Mouse (Mus musculus) MEL (cell line): ENCODE data around the gene 9130008F23Rik. TPM values are rescaled to one million over a fixed set of nuclear protein-coding genes. Genes with fewer than 3 reads are reported as not detected.
A peak's percentile ranks its signal among the peaks of the same experiment; 100 is the strongest.

Source experiments
- DNase-seq: peaks from one replicate; pipeline ENCODE4 v3.0.0; 2011; ENCODE audit warnings: low read depth, low spot score
- H3K27ac ChIP-seq: 2 replicates; pipeline ENCODE4 v1.5.1; 2012; ENCODE audit warnings: low read depth, mild to moderate bottlenecking, control low read depth, low read length, moderate library complexity; ENCODE audit not compliant: control insufficient read depth
- H3K27me3 ChIP-seq, 2 experiments: fragments of 150-350 bp in 1 of 2; sonication (generic) in 1 of 2; 2 replicates each; pipeline ENCODE4 v1.6.1; 2012; ENCODE audit warnings: low read length in 2 of 2, mild to moderate bottlenecking in 2 of 2, improper control_type of control experiment in 1 of 2, moderate library complexity in 1 of 2; ENCODE audit not compliant: insufficient read depth in 2 of 2, control insufficient read depth in 1 of 2
- H3K36me3 ChIP-seq, 2 experiments: 2 replicates each; pipeline ENCODE4 v1.6.1; 2012 to 2014; ENCODE audit warnings: low read length in 2 of 2, improper control_type of control experiment in 1 of 2, inconsistent platforms in 1 of 2, mild to moderate bottlenecking in 1 of 2; ENCODE audit not compliant: insufficient read depth in 2 of 2, control insufficient read depth in 1 of 2
- H3K4me1 ChIP-seq, 2 experiments: fragments of 150-350 bp in 1 of 2; sonication (generic) in 1 of 2; 2 replicates each; pipeline ENCODE4 v1.6.1; 2012; ENCODE audit warnings: low read length in 2 of 2, improper control_type of control experiment in 1 of 2, mild to moderate bottlenecking in 1 of 2; ENCODE audit not compliant: insufficient read depth in 2 of 2, control insufficient read depth in 1 of 2
- H3K4me3 ChIP-seq, 2 experiments: fragments of 150-350 bp in 1 of 2; sonication (generic) in 1 of 2; 2 replicates each; pipeline ENCODE4 v1.5.1; 2012; ENCODE audit warnings: low read depth in 2 of 2, low read length in 2 of 2, mild to moderate bottlenecking in 2 of 2, moderate library complexity in 2 of 2, control low read depth in 1 of 2, improper control_type of control experiment in 1 of 2; ENCODE audit not compliant: control insufficient read depth in 1 of 2, insufficient read depth in 1 of 2
- H3K79me2 ChIP-seq: 2 replicates; pipeline ENCODE4 v1.6.1; 2012; ENCODE audit warnings: mild to moderate bottlenecking, low read length, moderate library complexity; ENCODE audit not compliant: control insufficient read depth, poor library complexity, insufficient read depth
- H3K9ac ChIP-seq: 2 replicates; pipeline ENCODE4 v1.6.1; 2012; ENCODE audit warnings: low read depth, mild to moderate bottlenecking, control low read depth, low read length, moderate library complexity; ENCODE audit not compliant: control insufficient read depth, poor library complexity, severe bottlenecking
- H3K9me3 ChIP-seq: fragments of 150-350 bp; sonication (generic); replicated peaks from 2 replicates; pipeline ENCODE4 v1.6.1; 2012; ENCODE audit warnings: mild to moderate bottlenecking, low read length, improper control_type of control experiment, moderate library complexity; ENCODE audit not compliant: insufficient read depth
- CHD1 ChIP-seq: IDR thresholded peaks from 2 replicates; pipeline ENCODE4 v1.6.1; 2012; ENCODE audit warnings: low read depth, mild to moderate bottlenecking, inconsistent platforms, low read length, improper control_type of control experiment
- CHD2 ChIP-seq: IDR thresholded peaks from 2 replicates; pipeline ENCODE4 v1.6.1; 2011; ENCODE audit warnings: low read length, improper control_type of control experiment
- CTCF ChIP-seq, 3 experiments: IDR thresholded peaks in 2 of 3; conservative IDR thresholded peaks in 1 of 3; 2 replicates each; pipeline ENCODE4 v1.5.1; 2011 to 2012; ENCODE audit warnings: low read length in 3 of 3, low read depth in 2 of 3, mild to moderate bottlenecking in 2 of 3, improper control_type of control experiment in 1 of 3, inconsistent platforms in 1 of 3, mixed read lengths in 1 of 3, moderate library complexity in 1 of 3; ENCODE audit not compliant: control insufficient read depth in 1 of 3, insufficient read depth in 1 of 3, poor library complexity in 1 of 3, severe bottlenecking in 1 of 3
- ELF1 ChIP-seq: IDR thresholded peaks from 2 replicates; pipeline ENCODE4 v1.6.1; 2014; ENCODE audit warnings: low read depth, mild to moderate bottlenecking, inconsistent platforms, low read length, improper control_type of control experiment, moderate library complexity
- ETS1 ChIP-seq: IDR thresholded peaks from 2 replicates; pipeline ENCODE4 v1.6.1; 2012; ENCODE audit warnings: low read depth, mild to moderate bottlenecking, inconsistent platforms, low read length, improper control_type of control experiment, moderate library complexity
- GABPA ChIP-seq: IDR thresholded peaks from 2 replicates; pipeline ENCODE4 v1.6.1; 2012; ENCODE audit warnings: low read depth, mild to moderate bottlenecking, inconsistent platforms, low read length, improper control_type of control experiment, moderate library complexity
- GATA1 ChIP-seq: IDR thresholded peaks from 2 replicates; pipeline ENCODE4 v1.6.1; 2011; ENCODE audit warnings: low read depth, low read length, improper control_type of control experiment
- KAT2A ChIP-seq: conservative IDR thresholded peaks from 2 replicates; pipeline ENCODE4 v1.6.1; 2012; ENCODE audit warnings: low read depth, low read length, improper control_type of control experiment, inconsistent platforms
- MAX ChIP-seq: IDR thresholded peaks from 2 replicates; pipeline ENCODE4 v1.6.1; 2011; ENCODE audit warnings: low read length, improper control_type of control experiment
- MAZ ChIP-seq: IDR thresholded peaks from 2 replicates; pipeline ENCODE4 v1.6.1; 2012; ENCODE audit warnings: low read depth, mild to moderate bottlenecking, inconsistent platforms, low read length, improper control_type of control experiment
- MEF2A ChIP-seq: IDR thresholded peaks from 2 replicates; pipeline ENCODE4 v1.6.1; 2014; ENCODE audit warnings: low read depth, mild to moderate bottlenecking, inconsistent platforms, low read length, improper control_type of control experiment; ENCODE audit not compliant: poor library complexity, insufficient replicate concordance, severe bottlenecking; ENCODE audit errors: extremely low read depth
- MXI1 ChIP-seq: IDR thresholded peaks from 2 replicates; pipeline ENCODE4 v1.6.1; 2011; ENCODE audit warnings: mild to moderate bottlenecking, low read depth, low read length, improper control_type of control experiment
- MYB ChIP-seq: IDR thresholded peaks from 2 replicates; pipeline ENCODE4 v1.6.1; 2011; ENCODE audit warnings: mild to moderate bottlenecking, low read depth, low read length, improper control_type of control experiment
- MYC ChIP-seq: IDR thresholded peaks from 2 replicates; pipeline ENCODE4 v1.6.1; 2011; ENCODE audit warnings: low read depth, mild to moderate bottlenecking, low read length, improper control_type of control experiment, moderate library complexity
- NRF1 ChIP-seq: IDR thresholded peaks from 2 replicates; pipeline ENCODE4 v1.6.1; 2014; ENCODE audit warnings: low read depth, mild to moderate bottlenecking, inconsistent platforms, low read length, improper control_type of control experiment, moderate library complexity; ENCODE audit not compliant: poor library complexity, insufficient read depth, severe bottlenecking
- POLR2AphosphoS2 ChIP-seq: IDR thresholded peaks from 2 replicates; pipeline ENCODE4 v1.6.1; 2011; ENCODE audit warnings: low read length, improper control_type of control experiment
- POLR2AphosphoS5 ChIP-seq: IDR thresholded peaks from 2 replicates; pipeline ENCODE4 v1.6.1; 2012; ENCODE audit warnings: low read depth, borderline replicate concordance, mild to moderate bottlenecking, inconsistent platforms, low read length, moderate library complexity, mixed read lengths
- RCOR1 ChIP-seq: IDR thresholded peaks from 2 replicates; pipeline ENCODE4 v1.6.1; 2012; ENCODE audit warnings: low read depth, mild to moderate bottlenecking, inconsistent platforms, low read length, improper control_type of control experiment
- SIN3A ChIP-seq: IDR thresholded peaks from 2 replicates; pipeline ENCODE4 v1.6.1; 2012; ENCODE audit warnings: low read length, improper control_type of control experiment, inconsistent platforms
- SMC3 ChIP-seq: IDR thresholded peaks from 2 replicates; pipeline ENCODE4 v1.6.1; 2011; ENCODE audit warnings: low read depth, low read length, improper control_type of control experiment
- TAL1 ChIP-seq: IDR thresholded peaks from 2 replicates; pipeline ENCODE4 v1.6.1; 2012; ENCODE audit warnings: mild to moderate bottlenecking, inconsistent platforms, low read length, moderate library complexity, mixed read lengths
- TBP ChIP-seq: IDR thresholded peaks from 2 replicates; pipeline ENCODE4 v1.8.0; 2011; ENCODE audit warnings: low read depth, low read length, improper control_type of control experiment
- UBTF ChIP-seq: IDR thresholded peaks from 2 replicates; pipeline ENCODE4 v1.6.1; 2012; ENCODE audit warnings: low read depth, mild to moderate bottlenecking, inconsistent platforms, low read length, improper control_type of control experiment, moderate library complexity, borderline replicate concordance; ENCODE audit not compliant: insufficient read depth
- USF1 ChIP-seq: IDR thresholded peaks from 2 replicates; pipeline ENCODE4 v1.6.1; 2014; ENCODE audit warnings: low read depth, mild to moderate bottlenecking, inconsistent platforms, low read length, improper control_type of control experiment, moderate library complexity
- USF2 ChIP-seq, 2 experiments: IDR thresholded peaks; 2 replicates each; pipeline ENCODE4 v1.6.1; 2011 to 2012; ENCODE audit warnings: improper control_type of control experiment in 2 of 2, low read length in 2 of 2, borderline replicate concordance in 1 of 2, inconsistent platforms in 1 of 2, low read depth in 1 of 2, mild to moderate bottlenecking in 1 of 2; ENCODE audit not compliant: insufficient read depth in 1 of 2
- ZC3H11A ChIP-seq: IDR thresholded peaks from 2 replicates; pipeline ENCODE4 v1.6.1; 2012; ENCODE audit warnings: low read depth, mild to moderate bottlenecking, inconsistent platforms, low read length, improper control_type of control experiment
- ZKSCAN1 ChIP-seq: IDR thresholded peaks from 2 replicates; pipeline ENCODE4 v1.6.1; 2012; ENCODE audit warnings: low read depth, mild to moderate bottlenecking, inconsistent platforms, low read length, improper control_type of control experiment, moderate library complexity
- ZMIZ1 ChIP-seq: IDR thresholded peaks from 2 replicates; pipeline ENCODE4 v1.6.1; 2012; ENCODE audit warnings: low read depth, mild to moderate bottlenecking, inconsistent platforms, low read length, improper control_type of control experiment, moderate library complexity
- ZNF384 ChIP-seq: IDR thresholded peaks from 2 replicates; pipeline ENCODE4 v1.6.1; 2012; ENCODE audit warnings: low read depth, mild to moderate bottlenecking, inconsistent platforms, low read length, improper control_type of control experiment
- polyA plus RNA-seq, 2 experiments: library from polyadenylated mRNA; stranded (reverse) in 1 of 2; unstranded in 1 of 2; fragments of >175 nt in 1 of 2; fragments of >200 nt in 1 of 2; gene quantifications; 2 replicates each; pipeline versions ENCODE4 v1.2.1 to v1.2.4; 2012; ENCODE audit warnings: low replicate concordance in 2 of 2, low read depth in 1 of 2; ENCODE audit not compliant: insufficient read length in 2 of 2, insufficient read depth in 1 of 2, missing spikeins in 1 of 2
- total RNA-seq: library from RNA; depleted of rRNA; stranded (reverse); fragments of 300-350 nt; gene quantifications from 2 replicates; pipeline ENCODE4 v1.2.3, GENCODE M21; 2012

Gene 9130008F23Rik
- total and polyA plus RNA-seq, 3 experiments, result 1.1 to 1.3 TPM; not detected in 1

- Histone ChIP-seq H3K9me3 (no peaks in the 10 kb centered on the region), H3K27ac (no peak overlapping the region), H3K79me2 (no peaks in the 10 kb centered on the region), H3K4me1 (peaks cover 4 to 12% of the 10 kb centered on the region in 2 experiments)
- no peak for TF ChIP-seq RCOR1
- TF ChIP-seq GABPA, result no peak
- TF ChIP-seq ZC3H11A, result no peak
- TF ChIP-seq SMC3, result no peak
- TF ChIP-seq CHD2, result no peak
- TF ChIP-seq MYC, result no peak
- no peak for TF ChIP-seq KAT2A
- TF ChIP-seq ZKSCAN1, result no peak
- TF ChIP-seq ZMIZ1, result no peak
- no peak for TF ChIP-seq ETS1
- no peak for TF ChIP-seq SIN3A
- TF ChIP-seq MAX, result no peak
- TF ChIP-seq MAZ, result no peak
- TF ChIP-seq ELF1, result no peak
- TF ChIP-seq GATA1, result no peak
- TF ChIP-seq CTCF (IDR thresholded peaks at IDR 0.05 in 2 of 3, conservative IDR thresholded peaks at IDR 0.05 in 1 of 3; ENCODE audit: control insufficient read depth in 1 of 3, insufficient read depth in 1 of 3, low read depth in 2 of 3, low read length in 3 of 3, poor library complexity in 1 of 3, severe bottlenecking in 1 of 3), result no peak
- TF ChIP-seq TBP, result no peak
- no peak for TF ChIP-seq USF2 (IDR thresholded peaks at IDR 0.05; ENCODE audit: borderline replicate concordance in 1 of 2, insufficient read depth in 1 of 2, low read depth in 1 of 2, low read length in 2 of 2)
- no peak for TF ChIP-seq USF1
- TF ChIP-seq, all 39 proteins: peak for 0
- H3K27me3 ChIP-seq, result no peaks in the 10 kb centered on the region
- H3K36me3 ChIP-seq, result peaks cover 0 to 22% of the 10 kb centered on the region in 2 experiments; a peak in 2 of 4 replicates
- no peak overlapping the region for H3K9ac ChIP-seq
- H3K4me3 ChIP-seq, result no peak overlapping the region
- no peak for DNase-seq
Measured at GRCm38 (mm10) chr17:40904721-40905154, 24.4 kb upstream of the 9130008F23Rik start.

GRCm38 (mm10) chr17:40904056-40904597 lies 23.8 kb upstream of the 9130008F23Rik start:
- Histone ChIP-seq H3K36me3 (peaks cover 0 to 22% of the 10 kb centered on the region in 2 experiments; a peak in 2 of 4 replicates), H3K4me1 (peaks cover 4 to 12% of the 10 kb centered on the region in 2 experiments), H3K27me3 (no peaks in the 10 kb centered on the region), H3K4me3 (no peak overlapping the region), H3K27ac (peak overlapping the region; percentile 34; the same call in 1 of the 2 replicates), H3K9ac (no peak overlapping the region), H3K9me3 (no peaks in the 10 kb centered on the region), H3K79me2 (no peaks in the 10 kb centered on the region)
- DNase-seq, result no peak
- no peak for TF ChIP-seq RCOR1
- no peak for TF ChIP-seq UBTF
- TF ChIP-seq MYC, result no peak
- TF ChIP-seq GATA1, result no peak
- TF ChIP-seq ELF1, result no peak
- TF ChIP-seq MEF2A, result no peak
- no peak for TF ChIP-seq POLR2AphosphoS2
- no peak for TF ChIP-seq TAL1
- no peak for TF ChIP-seq USF2 (IDR thresholded peaks at IDR 0.05; ENCODE audit: borderline replicate concordance in 1 of 2, insufficient read depth in 1 of 2, low read depth in 1 of 2, low read length in 2 of 2)
- no peak for TF ChIP-seq CTCF (IDR thresholded peaks at IDR 0.05 in 2 of 3, conservative IDR thresholded peaks at IDR 0.05 in 1 of 3; ENCODE audit: control insufficient read depth in 1 of 3, insufficient read depth in 1 of 3, low read depth in 2 of 3, low read length in 3 of 3, poor library complexity in 1 of 3, severe bottlenecking in 1 of 3)
- TF ChIP-seq CHD1, result no peak
- TF ChIP-seq POLR2AphosphoS5, result no peak
- TF ChIP-seq MXI1, result no peak
- no peak for TF ChIP-seq MYB
- no peak for TF ChIP-seq ETS1
- TF ChIP-seq MAX, result no peak
- TF ChIP-seq TBP, result no peak
- no peak for TF ChIP-seq ZNF384
- no peak for TF ChIP-seq NRF1
